Mouse (Mus musculus) stomach, postnatal 0 days (tissue): ENCODE data around the gene Nup107. TPM values are rescaled to one million over a fixed set of nuclear protein-coding genes. Genes with fewer than 3 reads are reported as not detected.

ENCODE experiments used
- ATAC-seq: fragments of 200-750 bp; cut with Nextera tagmentation; 2 replicates; pipeline ENCODE4 v1.8.0; 2017; ENCODE audit not compliant: low FRiP score, low TSS enrichment
- DNase-seq: peaks from one replicate; pipeline ENCODE4 v3.0.0-alpha.2; 2016; ENCODE audit warnings: low spot score
- H3K27ac ChIP-seq: fragments of 300-500 bp; sonication (generic); replicated peaks from 2 replicates; pipeline ENCODE4 v1.5.1; 2014; ENCODE audit warnings: mild to moderate bottlenecking, control low read depth
- H3K27me3 ChIP-seq: fragments of 300-500 bp; sonication (generic); 2 replicates; pipeline ENCODE4 v1.6.1; 2014; ENCODE audit warnings: low read length; ENCODE audit not compliant: control insufficient read depth, insufficient read depth
- H3K36me3 ChIP-seq: fragments of 300-500 bp; sonication (generic); 2 replicates; pipeline ENCODE4 v1.6.1; 2014; ENCODE audit warnings: low read length, mixed read lengths; ENCODE audit not compliant: control insufficient read depth, insufficient read depth
- H3K4me1 ChIP-seq: fragments of 300-500 bp; sonication (generic); replicated peaks from 2 replicates; pipeline ENCODE4 v1.6.1; 2014; ENCODE audit warnings: antibody characterized with exemption; ENCODE audit not compliant: control insufficient read depth, insufficient read depth
- H3K4me2 ChIP-seq: fragments of 300-500 bp; sonication (generic); replicated peaks from 2 replicates; pipeline ENCODE4 v1.6.1; 2014; ENCODE audit warnings: low read depth, mild to moderate bottlenecking, control low read depth, moderate library complexity
- H3K4me3 ChIP-seq: fragments of 300-500 bp; sonication (generic); 2 replicates; pipeline ENCODE4 v1.5.1; 2014; ENCODE audit warnings: low read depth, low read length, control low read depth
- H3K9ac ChIP-seq: fragments of 300-500 bp; sonication (generic); 2 replicates; pipeline ENCODE4 v1.6.1; 2014; ENCODE audit warnings: mild to moderate bottlenecking, low read length, control low read depth, mixed read lengths
- H3K9me3 ChIP-seq: fragments of 300-500 bp; sonication (generic); 2 replicates; pipeline ENCODE4 v1.6.1; 2016; ENCODE audit warnings: low read length; ENCODE audit not compliant: control insufficient read depth
- CTCF ChIP-seq: IDR thresholded peaks from 2 replicates; pipeline ENCODE4 v1.5.1; 2016; ENCODE audit warnings: antibody characterized with exemption, low read depth, mild to moderate bottlenecking, moderate library complexity
- EP300 ChIP-seq: optimal IDR thresholded peaks from 2 replicates; pipeline ENCODE3; 2016; ENCODE audit warnings: antibody characterized with exemption
- WGBS: fragments of 180-500 bp; shearing (Covaris S2); extraction: QIAGEN DNeasy Blood & Tissue Kit; methylation state at CpG from one replicate; pipeline ENCODE4 v1.1.7; 2014; 5-methylcytosine and 5-hydroxymethylcytosine counted together
- polyA plus RNA-seq: library from polyadenylated mRNA; unstranded; fragments of >200 nt; fragmentation: Nextera tagmentation; extraction: Ambion mirVana; gene quantifications from 2 replicates; pipeline ENCODE4 v1.2.1, GENCODE M21; 2015

Nup107 gene
- polyA plus RNA-seq, 1 experiment from 2014 or later = 16.5 TPM

GRCm38 (mm10) chr10:117729139-117729814 lies 63.2 kb downstream of the Nup107 start:
- H3K4me1 ChIP-seq = no peaks in the 10 kb centered on the region
- H3K4me2 ChIP-seq = no peak overlapping the region
- H3K9ac ChIP-seq = no peak overlapping the region
- WGBS = 41% methylated on average over 11 of the region's 11 CpGs
- H3K9me3 ChIP-seq = no peaks in the 10 kb centered on the region
- H3K36me3 ChIP-seq = no peaks in the 10 kb centered on the region
- no peaks in the 10 kb centered on the region for H3K27me3 ChIP-seq
- DNase-seq (no peak), ATAC-seq (peak; percentile 33; the same call in 1 of the 2 replicates)
- no peak overlapping the region for H3K4me3 ChIP-seq
- TF ChIP-seq EP300 = no peak
- no peak for TF ChIP-seq CTCF
- no peak overlapping the region; the same call in 1 of the 2 replicates for H3K27ac ChIP-seq

GRCm38 (mm10) chr10:117728574-117728973 lies 63.9 kb downstream of the Nup107 start:
- 77% methylated on average over 5 of the region's 5 CpGs for WGBS
- no peak overlapping the region for H3K9ac ChIP-seq
- no peaks in the 10 kb centered on the region for H3K27me3 ChIP-seq
- TF ChIP-seq CTCF (no peak), EP300 (no peak)
- H3K4me1 ChIP-seq = no peaks in the 10 kb centered on the region
- DNase-seq (no peak), ATAC-seq (no peak)
- H3K36me3 ChIP-seq = no peaks in the 10 kb centered on the region
- no peak overlapping the region for H3K4me3 ChIP-seq
- H3K27ac ChIP-seq = no peak overlapping the region; the same call in 1 of the 2 replicates
- no peaks in the 10 kb centered on the region for H3K9me3 ChIP-seq
- H3K4me2 ChIP-seq = no peak overlapping the region

- no peaks in the 10 kb centered on the region for H3K36me3 ChIP-seq
- H3K4me3 ChIP-seq = no peak overlapping the region
- TF ChIP-seq EP300 (no peak), CTCF (no peak)
- H3K27me3 ChIP-seq = no peaks in the 10 kb centered on the region
- H3K27ac ChIP-seq = no peak overlapping the region
- no peaks in the 10 kb centered on the region for H3K9me3 ChIP-seq
- no peaks in the 10 kb centered on the region for H3K4me1 ChIP-seq
- no peak overlapping the region for H3K4me2 ChIP-seq
- 77% methylated on average over 9 of the region's 9 CpGs for WGBS
- ATAC-seq (no peak), DNase-seq (no peak)
- H3K9ac ChIP-seq = no peak overlapping the region
Measured at GRCm38 (mm10) chr10:117727518-117728110, 64.9 kb downstream of the Nup107 start.

- Histone ChIP-seq H3K36me3 (no peaks in the 10 kb centered on the region), H3K4me3 (no peak overlapping the region), H3K27me3 (no peaks in the 10 kb centered on the region), H3K4me2 (no peak overlapping the region), H3K9ac (no peak overlapping the region), H3K4me1 (no peaks in the 10 kb centered on the region), H3K27ac (no peak overlapping the region), H3K9me3 (no peaks in the 10 kb centered on the region)
- DNase-seq (no peak), ATAC-seq (no peak)
- WGBS = 95% methylated on average over 4 of the region's 4 CpGs
- TF ChIP-seq CTCF (no peak), EP300 (no peak)
Measured at GRCm38 (mm10) chr10:117726888-117727385, 65.6 kb downstream of the Nup107 start.

DNA sequence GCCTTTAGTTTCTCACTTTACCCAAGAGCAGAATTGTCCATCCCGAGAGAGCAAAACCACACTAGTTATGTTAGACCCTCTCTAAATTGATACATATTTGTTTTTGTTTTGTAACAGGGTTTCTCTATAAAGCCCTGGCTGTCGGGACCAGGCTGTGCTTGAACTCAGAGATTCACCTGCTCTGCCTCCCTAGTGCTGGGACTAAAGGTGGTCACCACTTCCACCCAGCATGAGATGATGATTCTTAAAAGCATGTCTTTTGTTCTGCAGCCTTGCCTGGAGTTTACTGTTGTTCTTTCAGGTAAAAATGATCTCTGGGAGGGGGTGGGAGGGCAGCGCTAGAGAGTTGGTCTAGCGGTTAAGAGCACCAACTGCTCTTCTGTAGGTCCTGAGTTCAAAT lies 66.2 kb downstream of the Nup107 start:
- Histone ChIP-seq H3K36me3 (no peaks in the 10 kb centered on the region), H3K4me1 (no peaks in the 10 kb centered on the region), H3K4me3 (no peak overlapping the region), H3K9me3 (no peaks in the 10 kb centered on the region), H3K27me3 (no peaks in the 10 kb centered on the region), H3K27ac (no peak overlapping the region), H3K9ac (no peak overlapping the region), H3K4me2 (no peak overlapping the region)
- 88% methylated on average over 4 of the region's 4 CpGs for WGBS
- DNase-seq (no peak), ATAC-seq (no peak)
- TF ChIP-seq EP300 = no peak
- no peak for TF ChIP-seq CTCF

DNA sequence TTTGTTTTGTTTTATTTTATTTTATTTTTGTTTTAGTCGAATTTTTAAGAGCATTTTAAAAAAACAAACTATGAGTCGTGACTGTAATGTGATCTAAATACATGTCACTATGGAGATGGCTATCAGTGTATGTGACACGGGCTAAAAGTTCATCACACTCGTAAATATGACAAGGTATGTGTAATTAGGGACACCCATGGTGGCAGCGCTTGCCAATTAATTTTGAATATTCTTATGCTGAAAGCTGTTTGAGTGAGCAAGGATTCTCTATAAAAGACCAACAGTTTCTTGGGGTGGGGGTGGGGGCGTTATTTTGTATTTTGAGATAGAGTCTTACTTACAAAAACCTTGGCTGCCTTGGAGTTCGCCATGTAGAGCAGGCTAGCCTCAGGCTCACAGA lies 66.8 kb downstream of the Nup107 start:
- Histone ChIP-seq H3K4me3 (no peak overlapping the region), H3K27me3 (no peaks in the 10 kb centered on the region), H3K9me3 (no peaks in the 10 kb centered on the region), H3K4me2 (no peak overlapping the region), H3K4me1 (no peaks in the 10 kb centered on the region), H3K9ac (no peak overlapping the region), H3K36me3 (no peaks in the 10 kb centered on the region), H3K27ac (no peak overlapping the region)
- TF ChIP-seq EP300 = no peak
- TF ChIP-seq CTCF = no peak
- DNase-seq (no peak), ATAC-seq (no peak)
- 69% methylated on average over 7 of the region's 7 CpGs for WGBS
